Mouse (Mus musculus) c-Kit-positive CD71-positive TER-119-positive erythroid progenitor cells, embryonic 14.5 days (primary cell): Measurements from ENCODE around the gene Necap2.

Source experiments
- DNase-seq: peaks from one replicate; pipeline ENCODE4 v3.0.0-alpha.2; 2013; ENCODE audit warnings: low spot score

Gene Necap2

GRCm38 (mm10) chr4:141077681-141078509 lies at the start of gene Necap2:
Gene Necap2, minus strand, starts transcription at chr4:141078357.
- peak; percentile 97 for DNase-seq

GRCm38 (mm10) chr4:141123065-141123464 lies 44.9 kb upstream of the Necap2 start:
- DNase-seq: no peak

- no peak for DNase-seq
These were observed 44.5 kb upstream of the Necap2 start for GRCm38 (mm10) chr4:141122663-141123062.

GRCm38 (mm10) chr4:141120700-141121099 lies 42.5 kb upstream of the Necap2 start:
- no peak for DNase-seq

GRCm38 (mm10) chr4:141118691-141119090 lies 40.5 kb upstream of the Necap2 start:
- no peak for DNase-seq

GRCm38 (mm10) chr4:141115398-141115797 lies 37.2 kb upstream of the Necap2 start:
- no peak for DNase-seq

- no peak for DNase-seq
These were observed 36.4 kb upstream of the Necap2 start for GRCm38 (mm10) chr4:141114521-141114981.

GRCm38 (mm10) chr4:141113831-141114230 lies 35.7 kb upstream of the Necap2 start:
- DNase-seq: no peak

GRCm38 (mm10) chr4:141108196-141108732 lies 30.1 kb upstream of the Necap2 start:
- no peak for DNase-seq

- no peak for DNase-seq
These were observed 28.5 kb upstream of the Necap2 start for GRCm38 (mm10) chr4:141106526-141107183.

- peak; percentile 60 for DNase-seq
These were observed 23.7 kb upstream of the Necap2 start for GRCm38 (mm10) chr4:141101855-141102254.

GRCm38 (mm10) chr4:141101291-141101690 lies 23.1 kb upstream of the Necap2 start:
- no peak for DNase-seq

GRCm38 (mm10) chr4:141099956-141100355 lies 21.8 kb upstream of the Necap2 start:
- no peak for DNase-seq

- DNase-seq: no peak
These were observed 20.8 kb upstream of the Necap2 start for GRCm38 (mm10) chr4:141098935-141099334.

- no peak for DNase-seq
These were observed 18.6 kb upstream of the Necap2 start for GRCm38 (mm10) chr4:141096710-141097109.

- DNase-seq: no peak
These were observed 16.9 kb upstream of the Necap2 start for GRCm38 (mm10) chr4:141095016-141095415.

GRCm38 (mm10) chr4:141088714-141089113 lies 10.6 kb upstream of the Necap2 start:
- DNase-seq: no peak

GRCm38 (mm10) chr4:141088033-141088432 lies 9.9 kb upstream of the Necap2 start, which contains the start of gene Spata21:
Gene Spata21, plus strand, starts transcription at chr4:141088333.
- no peak for DNase-seq

- DNase-seq: no peak
These were observed 8.7 kb upstream of the Necap2 start for GRCm38 (mm10) chr4:141086862-141087261.

GRCm38 (mm10) chr4:141078510-141079137 lies 467 bp upstream of the Necap2 start:
- DNase-seq: no peak

GRCm38 (mm10) chr4:141076761-141077506 lies 1.2 kb downstream of the Necap2 start:
- DNase-seq: peak; percentile 70

- peak; percentile 29 for DNase-seq
These were observed 4.0 kb downstream of the Necap2 start for GRCm38 (mm10) chr4:141074109-141074508.
